In genomic region chr6:48666159-48666586, GRCm38 (mm10) we compare ENCODE assay signal across 16 mouse cellular contexts. TPM values are rescaled to one million over a fixed set of nuclear protein-coding genes. Genes with fewer than 3 reads are reported as not detected.
A peak's percentile ranks its signal among the peaks of the same experiment; 100 is the strongest.
DNase-seq lines count a peak whose midpoint lies in the region; ATAC-seq and TF ChIP-seq lines count a peak whose summit lies in the region.
"Had no signal": no experiment of that assay in that cellular context is flagged by ENCODE, and none has a peak within 500 bp of the region (broad histone marks: within the 10 kb centered on the region; RNA-seq: fewer than 3 reads in every experiment).

No protein-coding gene starts in this region.

- peak overlapping the region; percentile 80 for H3K27ac ChIP-seq in liver, adult 2 months (replicated peaks; ENCODE audit: insufficient read depth, low read depth, low read length)
- H3K27ac ChIP-seq in liver, embryonic 11.5 days (ENCODE audit: low read depth, low read length): no peak overlapping the region
- no peak overlapping the region for H3K27ac ChIP-seq in midbrain, embryonic 16.5 days (ENCODE audit: low read length)
- no peak overlapping the region for H3K27ac ChIP-seq in hindbrain, postnatal 0 days
- H3K27ac ChIP-seq: midbrain, embryonic 12.5 days; neural tube, embryonic 13.5 days had no signal

- peaks cover 17% of the 10 kb centered on the region for H3K4me1 ChIP-seq in liver, adult 2 months (ENCODE audit: control insufficient read depth, insufficient read depth, low read length)
- H3K4me1 ChIP-seq in liver, embryonic 11.5 days (replicated peaks; ENCODE audit: control insufficient read depth, insufficient read depth, low read length): no peaks in the 10 kb centered on the region
- H3K4me1 ChIP-seq in midbrain, embryonic 16.5 days (ENCODE audit: control insufficient read depth, insufficient read depth, low read length): no peaks in the 10 kb centered on the region
- no peaks in the 10 kb centered on the region for H3K4me1 ChIP-seq in hindbrain, postnatal 0 days (ENCODE audit: insufficient read depth, low read length)
- H3K4me1 ChIP-seq: midbrain, embryonic 12.5 days; neural tube, embryonic 13.5 days had no signal

- ATAC-seq in liver, embryonic 11.5 days (replicated peaks; ENCODE audit: low FRiP score): no peak; the same call in 1 of the 2 replicates
- peak; percentile 69 for ATAC-seq in inflammation-experienced regulatory T-cells, adult 6 months
- ATAC-seq in megakaryocyte-erythroid progenitor cell, adult 5-6 weeks (replicated peaks; ENCODE audit: low FRiP score, low TSS enrichment, poor library complexity, severe bottlenecking): peak; percentile 26; the same call in 1 of the 2 replicates
- ATAC-seq in midbrain, embryonic 16.5 days: no peak
- no peak for ATAC-seq in hindbrain, postnatal 0 days
- ATAC-seq: lung, postnatal 0 days had no signal

- no peaks in the 10 kb centered on the region for H3K27me3 ChIP-seq in liver, adult 2 months (ENCODE audit: control insufficient read depth, insufficient read depth, low read length)
- H3K27me3 ChIP-seq in liver, embryonic 11.5 days (replicated peaks; ENCODE audit: control insufficient read depth, insufficient read depth, low read length): no peaks in the 10 kb centered on the region
- H3K27me3 ChIP-seq in midbrain, embryonic 16.5 days (ENCODE audit: control insufficient read depth, insufficient read depth, low read depth, low read length): no peaks in the 10 kb centered on the region
- H3K27me3 ChIP-seq in hindbrain, postnatal 0 days (ENCODE audit: insufficient read depth, low read length): no peaks in the 10 kb centered on the region
- H3K27me3 ChIP-seq: midbrain, embryonic 12.5 days; neural tube, embryonic 13.5 days had no signal

- no peak for TF ChIP-seq CTCF in liver, adult 2 months (IDR thresholded peaks at IDR 0.05; ENCODE audit: low read depth, low read length)
- TF ChIP-seq CTCF in hindbrain, postnatal 0 days (IDR thresholded peaks at IDR 0.05; ENCODE audit: low read depth): no peak

- no peak overlapping the region for H3K9ac ChIP-seq in liver, adult 2 months (ENCODE audit: low read depth, low read length)
- H3K9ac ChIP-seq in liver, embryonic 11.5 days (ENCODE audit: low read depth, low read length): no peak overlapping the region
- no peak overlapping the region for H3K9ac ChIP-seq in midbrain, embryonic 16.5 days (ENCODE audit: low read depth, low read length)
- no peak overlapping the region for H3K9ac ChIP-seq in hindbrain, postnatal 0 days (replicated peaks; ENCODE audit: low read length)
- H3K9ac ChIP-seq: midbrain, embryonic 12.5 days; neural tube, embryonic 13.5 days had no signal

- H3K79me2 ChIP-seq in liver, adult 2 months (ENCODE audit: control insufficient read depth, insufficient read depth, low read length): no peaks in the 10 kb centered on the region

- TF ChIP-seq POLR2A in liver, adult 2 months (IDR thresholded peaks at IDR 0.05; ENCODE audit: extremely low read depth, insufficient read depth, low read length): no peak

- 6% methylated on average over 7 of the region's 7 CpGs for WGBS in liver, adult 2 months
- WGBS in liver, embryonic 11.5 days: 36% methylated on average over 7 of the region's 7 CpGs
- 71% methylated on average over 7 of the region's 7 CpGs for WGBS in midbrain, embryonic 16.5 days
- 64% methylated on average over 7 of the region's 7 CpGs for WGBS in hindbrain, postnatal 0 days

- no peaks in the 10 kb centered on the region for H3K36me3 ChIP-seq in liver, adult 2 months (ENCODE audit: control insufficient read depth, insufficient read depth, low read length)
- no peaks in the 10 kb centered on the region for H3K36me3 ChIP-seq in liver, embryonic 11.5 days (ENCODE audit: control insufficient read depth, insufficient read depth, low read length)
- no peaks in the 10 kb centered on the region for H3K36me3 ChIP-seq in midbrain, embryonic 16.5 days (ENCODE audit: control insufficient read depth, insufficient read depth, low read length)
- H3K36me3 ChIP-seq in hindbrain, postnatal 0 days (ENCODE audit: insufficient read depth, low read length): no peaks in the 10 kb centered on the region
- H3K36me3 ChIP-seq: midbrain, embryonic 12.5 days; neural tube, embryonic 13.5 days had no signal

- no peaks in the 10 kb centered on the region for H3K9me3 ChIP-seq in liver, embryonic 11.5 days (ENCODE audit: control insufficient read depth, low read length)
- H3K9me3 ChIP-seq in midbrain, embryonic 16.5 days (replicated peaks; ENCODE audit: control insufficient read depth, low read length, poor library complexity, severe bottlenecking): no peaks in the 10 kb centered on the region
- no peaks in the 10 kb centered on the region for H3K9me3 ChIP-seq in hindbrain, postnatal 0 days (ENCODE audit: low read length)
- H3K9me3 ChIP-seq: midbrain, embryonic 12.5 days; neural tube, embryonic 13.5 days had no signal

- DNase-seq in liver, adult 2 months (ENCODE audit: extremely low read depth, low read depth, low spot score): peak; percentile 97
- no peak for DNase-seq in liver, embryonic 11.5 days (ENCODE audit: low spot score)
- peak; percentile 36 for DNase-seq in kidney, postnatal 10 days
- DNase-seq in urinary bladder, postnatal 36 days (ENCODE audit: low spot score in 2 of 2): no peak
- no peak for DNase-seq in hindbrain, postnatal 0 days (ENCODE audit: low spot score)
- DNase-seq: cerebellum, adult 11-12 months; heart, postnatal 4 days; retina, postnatal 1 day had no signal

- H3K4me3 ChIP-seq in liver, adult 2 months (ENCODE audit: insufficient read depth, low read depth, low read length): no peak overlapping the region
- H3K4me3 ChIP-seq in liver, embryonic 11.5 days (ENCODE audit: low read depth, low read length): no peak overlapping the region
- no peak overlapping the region for H3K4me3 ChIP-seq in midbrain, embryonic 16.5 days (ENCODE audit: low read depth, low read length)
- no peak overlapping the region for H3K4me3 ChIP-seq in hindbrain, postnatal 0 days (ENCODE audit: low read length)
- H3K4me3 ChIP-seq: midbrain, embryonic 12.5 days; neural tube, embryonic 13.5 days had no signal

- no peak overlapping the region for H3K4me2 ChIP-seq in liver, embryonic 11.5 days
- no peak overlapping the region for H3K4me2 ChIP-seq in midbrain, embryonic 16.5 days (ENCODE audit: low read length)
- H3K4me2 ChIP-seq in hindbrain, postnatal 0 days (ENCODE audit: low read depth, low read length): no peak overlapping the region
- H3K4me2 ChIP-seq: midbrain, embryonic 12.5 days; neural tube, embryonic 13.5 days had no signal

RNA-seq across cellular contexts. Expression of gene Gimap9, which starts 9.8 kb away (rescaled TPM):
- 11.6 and 12.2 TPM in 2 replicates for total RNA-seq in liver, adult 2 months (2014; rRNA removed)
- 4.2 and 6.3 TPM in 2 replicates for polyA plus RNA-seq in liver, adult 2 months (2012; rRNA removed)
- polyA plus RNA-seq in liver, embryonic 11.5 days (2014; fragmentation: Nextera tagmentation; extraction: Ambion mirVana): 14.5 and 17.9 TPM in 2 replicates
- 100 to 1,000 TPM; 236 to 293 (median 290) TPM for polyA plus RNA-seq in inflammation-experienced regulatory T-cells, adult 6 months (2017; shearing (Covaris generic))
- total RNA-seq in megakaryocyte-erythroid progenitor cell, adult 5-6 weeks (2014; fragmentation: Nextera tagmentation): 15.2 and 18.7 TPM in 2 replicates
- total RNA-seq in megakaryocyte-erythroid progenitor cell, adult 5-6 weeks (2017): 34.5 and 49.2 TPM in 2 replicates
- polyA plus RNA-seq in midbrain, embryonic 16.5 days (2015; fragmentation: Nextera tagmentation; extraction: Ambion mirVana): 1.6 and 3.1 TPM in 2 replicates
- total RNA-seq in hindbrain, postnatal 0 days (2014; rRNA removed): 2.1 and 2.4 TPM in 2 replicates
- 1.2 and 2.0 TPM in 2 replicates for polyA plus RNA-seq in hindbrain, postnatal 0 days (2015; fragmentation: Nextera tagmentation; extraction: Ambion mirVana)

RNA-seq across cellular contexts. Expression of gene Gimap4, which starts 18.2 kb away (rescaled TPM):
- total RNA-seq in liver, adult 2 months (2014; rRNA removed): 11.9 and 15.1 TPM in 2 replicates
- 3.9 and 5.5 TPM in 2 replicates for polyA plus RNA-seq in liver, adult 2 months (2012; rRNA removed)
- polyA plus RNA-seq in liver, embryonic 11.5 days (2014; fragmentation: Nextera tagmentation; extraction: Ambion mirVana): 21.8 and 23.5 TPM in 2 replicates
- polyA plus RNA-seq in inflammation-experienced regulatory T-cells, adult 6 months (2017; shearing (Covaris generic)): 1,000 to 10,000 TPM; 1,788 to 2,089 (median 1,869) TPM
- 12.5 and 18.0 TPM in 2 replicates for total RNA-seq in megakaryocyte-erythroid progenitor cell, adult 5-6 weeks (2014; fragmentation: Nextera tagmentation)
- 3.0 and 61.5 TPM in 2 replicates for total RNA-seq in megakaryocyte-erythroid progenitor cell, adult 5-6 weeks (2017)
- polyA plus RNA-seq in midbrain, embryonic 16.5 days (2015; fragmentation: Nextera tagmentation; extraction: Ambion mirVana): 0.88 and 1.0 TPM in 2 replicates
- 0.78 and 1.6 TPM in 2 replicates for total RNA-seq in hindbrain, postnatal 0 days (2014; rRNA removed)
- polyA plus RNA-seq in hindbrain, postnatal 0 days (2015; fragmentation: Nextera tagmentation; extraction: Ambion mirVana): 0.56 and 0.66 TPM in 2 replicates
- total RNA-seq: layer of hippocampus, adult 18-20 months had no signal

RNA-seq across cellular contexts. Expression of gene Gimap8, which starts 19.1 kb away (rescaled TPM):
- 6.1 and 6.4 TPM in 2 replicates for total RNA-seq in liver, adult 2 months (2014; rRNA removed)
- polyA plus RNA-seq in liver, adult 2 months (2012; rRNA removed): 1.0 and 1.4 TPM in 2 replicates
- 0.32 and 1.1 TPM in 2 replicates for polyA plus RNA-seq in liver, embryonic 11.5 days (2014; fragmentation: Nextera tagmentation; extraction: Ambion mirVana)
- 100 to 1,000 TPM; 134 to 165 (median 146) TPM for polyA plus RNA-seq in inflammation-experienced regulatory T-cells, adult 6 months (2017; shearing (Covaris generic))
- 7.1 and 7.8 TPM in 2 replicates for total RNA-seq in megakaryocyte-erythroid progenitor cell, adult 5-6 weeks (2014; fragmentation: Nextera tagmentation)
- total RNA-seq in megakaryocyte-erythroid progenitor cell, adult 5-6 weeks (2017): 1.4 and 8.0 TPM in 2 replicates
- 0.37 and 0.48 TPM in 2 replicates for polyA plus RNA-seq in midbrain, embryonic 16.5 days (2015; fragmentation: Nextera tagmentation; extraction: Ambion mirVana)
- 0.72 and 1.3 TPM in 2 replicates for total RNA-seq in hindbrain, postnatal 0 days (2014; rRNA removed)
- polyA plus RNA-seq in hindbrain, postnatal 0 days (2015; fragmentation: Nextera tagmentation; extraction: Ambion mirVana): 0.40 and 0.49 TPM in 2 replicates
- polyA plus RNA-seq: C2C12 had no signal

RNA-seq across cellular contexts. Expression of gene AI854703, which starts 39.6 kb away (rescaled TPM):
- under 0.01 TPM in 2 replicates for total RNA-seq in liver, adult 2 months (2014; rRNA removed)
- 0.06 and 0.10 TPM in 2 replicates for polyA plus RNA-seq in liver, adult 2 months (2012; rRNA removed)
- 0.40 and 0.45 TPM in 2 replicates for polyA plus RNA-seq in liver, embryonic 11.5 days (2014; fragmentation: Nextera tagmentation; extraction: Ambion mirVana)
- 1 to 10 TPM in 2 of 3 experiments, under 1 TPM in 1; 0.40 to 2.2 (median 2.1) TPM for polyA plus RNA-seq in inflammation-experienced regulatory T-cells, adult 6 months (2017; shearing (Covaris generic))
- total RNA-seq in megakaryocyte-erythroid progenitor cell, adult 5-6 weeks (2014; fragmentation: Nextera tagmentation): 1.9 and 4.2 TPM in 2 replicates
- 1.4 and 3.0 TPM in 2 replicates for total RNA-seq in megakaryocyte-erythroid progenitor cell, adult 5-6 weeks (2017)
- 24.9 and 27.4 TPM in 2 replicates for polyA plus RNA-seq in midbrain, embryonic 16.5 days (2015; fragmentation: Nextera tagmentation; extraction: Ambion mirVana)
- total RNA-seq in hindbrain, postnatal 0 days (2014; rRNA removed): 53.3 and 54.9 TPM in 2 replicates
- polyA plus RNA-seq in hindbrain, postnatal 0 days (2015; fragmentation: Nextera tagmentation; extraction: Ambion mirVana): 29.3 and 30.2 TPM in 2 replicates

RNA-seq across cellular contexts. Expression of gene Gimap6, which starts 41.9 kb away (rescaled TPM):
- total RNA-seq in liver, adult 2 months (2014; rRNA removed): 13.9 and 19.1 TPM in 2 replicates
- 2.6 and 2.8 TPM in 2 replicates for polyA plus RNA-seq in liver, adult 2 months (2012; rRNA removed)
- polyA plus RNA-seq in liver, embryonic 11.5 days (2014; fragmentation: Nextera tagmentation; extraction: Ambion mirVana): 18.0 and 18.6 TPM in 2 replicates
- 1,000 to 10,000 TPM; 1,024 to 1,390 (median 1,261) TPM for polyA plus RNA-seq in inflammation-experienced regulatory T-cells, adult 6 months (2017; shearing (Covaris generic))
- 21.8 and 27.8 TPM in 2 replicates for total RNA-seq in megakaryocyte-erythroid progenitor cell, adult 5-6 weeks (2014; fragmentation: Nextera tagmentation)
- total RNA-seq in megakaryocyte-erythroid progenitor cell, adult 5-6 weeks (2017): 48.2 and 58.4 TPM in 2 replicates
- polyA plus RNA-seq in midbrain, embryonic 16.5 days (2015; fragmentation: Nextera tagmentation; extraction: Ambion mirVana): 6.2 and 7.2 TPM in 2 replicates
- 3.5 and 5.7 TPM in 2 replicates for total RNA-seq in hindbrain, postnatal 0 days (2014; rRNA removed)
- polyA plus RNA-seq in hindbrain, postnatal 0 days (2015; fragmentation: Nextera tagmentation; extraction: Ambion mirVana): 6.7 and 7.1 TPM in 2 replicates
- polyA plus RNA-seq: C2C12 had no signal

Comparison
In these comparisons a context has a peak if more than half of its experiments do, and no peak if none do; other contexts are left out.
1. DNase-seq: peak in liver, adult 2 months (single experiment) and kidney, postnatal 10 days (single experiment); none in liver, embryonic 11.5 days (single experiment), urinary bladder, postnatal 36 days (0 of 2) and hindbrain, postnatal 0 days (single experiment).
2. ATAC-seq: peak in inflammation-experienced regulatory T-cells, adult 6 months (single experiment) and megakaryocyte-erythroid progenitor cell, adult 5-6 weeks (single experiment); none in liver, embryonic 11.5 days (single experiment), midbrain, embryonic 16.5 days (single experiment) and hindbrain, postnatal 0 days (single experiment).
3. RNA of gene Gimap9, which starts 9.8 kb away (polyA plus RNA-seq): 236 to 293 TPM in inflammation-experienced regulatory T-cells, adult 6 months; 14.5 to 17.9 TPM in liver, embryonic 11.5 days, 4.2 to 6.3 TPM in liver, adult 2 months, 1.6 to 3.1 TPM in midbrain, embryonic 16.5 days and 1.2 to 2.0 TPM in hindbrain, postnatal 0 days; every median in the first group is over 10 times any median in the second.
4. RNA of gene Gimap4, which starts 18.2 kb away (polyA plus RNA-seq): 1,788 to 2,089 TPM in inflammation-experienced regulatory T-cells, adult 6 months; 21.8 to 23.5 TPM in liver, embryonic 11.5 days, 3.9 to 5.5 TPM in liver, adult 2 months, 0.88 to 1.0 TPM in midbrain, embryonic 16.5 days and 0.56 to 0.66 TPM in hindbrain, postnatal 0 days; every median in the first group is over 10 times any median in the second.
5. RNA of gene Gimap8, which starts 19.1 kb away (polyA plus RNA-seq): 134 to 165 TPM in inflammation-experienced regulatory T-cells, adult 6 months; 1.0 to 1.4 TPM in liver, adult 2 months, 0.32 to 1.1 TPM in liver, embryonic 11.5 days, 0.40 to 0.49 TPM in hindbrain, postnatal 0 days and 0.37 to 0.48 TPM in midbrain, embryonic 16.5 days; every median in the first group is over 10 times any median in the second.